Mouse (Mus musculus): ENCODE measurements at regions not wholly inside any gene's neighbourhood (a gene's known extent, or its start where the extent isn't known, plus 50 kb on each side); places are given as distances from the start of the nearest gene placed in this dataset.
A peak's percentile ranks its signal among the peaks of the same experiment; 100 is the strongest.

- no peaks in the 10 kb centered on the region for H3K27me3 ChIP-seq (replicated peaks; ENCODE audit: control insufficient read depth, insufficient read depth, low read length)
- WGBS, result 93% methylated on average over 5 of the region's 5 CpGs
- H3K4me3 ChIP-seq (ENCODE audit: low read depth, low read length), result no peak overlapping the region
- no peaks in the 10 kb centered on the region for H3K36me3 ChIP-seq (ENCODE audit: control insufficient read depth, insufficient read depth, low read length)
- DNase-seq (ENCODE audit: low spot score) (no peak), ATAC-seq (no peak)
- H3K9ac ChIP-seq (ENCODE audit: low read length), result no peak overlapping the region
- no peak overlapping the region for H3K4me2 ChIP-seq (ENCODE audit: low read length)
- no peak overlapping the region for H3K27ac ChIP-seq (ENCODE audit: low read depth, low read length)
- H3K9me3 ChIP-seq (replicated peaks; ENCODE audit: control insufficient read depth, low read length), result no peaks in the 10 kb centered on the region
- peaks cover 5% of the 10 kb centered on the region; the same call in 1 of the 2 replicates for H3K4me1 ChIP-seq (ENCODE audit: control insufficient read depth, insufficient read depth, low read length)
These were observed 274.5 kb downstream of the Spry2 start for GRCm38 (mm10) chr14:105622166-105622565.

GRCm38 (mm10) chr14:105621124-105621523, 275.5 kb downstream of the Spry2 start:
- no peaks in the 10 kb centered on the region for H3K36me3 ChIP-seq (ENCODE audit: control insufficient read depth, insufficient read depth, low read length)
- no peaks in the 10 kb centered on the region for H3K27me3 ChIP-seq (replicated peaks; ENCODE audit: control insufficient read depth, insufficient read depth, low read length)
- peak; percentile 78 for DNase-seq (ENCODE audit: low spot score)
- WGBS, result 44% methylated on average over 6 of the region's 6 CpGs
- H3K9ac ChIP-seq (ENCODE audit: low read length), result no peak overlapping the region
- H3K4me3 ChIP-seq (ENCODE audit: low read depth, low read length), result no peak overlapping the region
- peaks cover 5% of the 10 kb centered on the region; the same call in 1 of the 2 replicates for H3K4me1 ChIP-seq (ENCODE audit: control insufficient read depth, insufficient read depth, low read length)
- H3K9me3 ChIP-seq (replicated peaks; ENCODE audit: control insufficient read depth, low read length), result no peaks in the 10 kb centered on the region
- no peak overlapping the region for H3K27ac ChIP-seq (ENCODE audit: low read depth, low read length)
- peak; percentile 62; the same call in 1 of the 2 replicates for ATAC-seq
- H3K4me2 ChIP-seq (ENCODE audit: low read length), result no peak overlapping the region

- no peak for ATAC-seq
- no peak overlapping the region for H3K4me2 ChIP-seq (ENCODE audit: low read length)
- H3K4me1 ChIP-seq (ENCODE audit: control insufficient read depth, insufficient read depth, low read length), result no peaks in the 10 kb centered on the region
- H3K9me3 ChIP-seq (replicated peaks; ENCODE audit: control insufficient read depth, low read length), result no peaks in the 10 kb centered on the region
- H3K9ac ChIP-seq (ENCODE audit: low read length), result no peak overlapping the region
- H3K27me3 ChIP-seq (replicated peaks; ENCODE audit: control insufficient read depth, insufficient read depth, low read length), result no peaks in the 10 kb centered on the region
- H3K27ac ChIP-seq (ENCODE audit: low read depth, low read length), result no peak overlapping the region
- no peak overlapping the region for H3K4me3 ChIP-seq (ENCODE audit: low read depth, low read length)
- no peak for DNase-seq (ENCODE audit: low spot score)
- H3K36me3 ChIP-seq (ENCODE audit: control insufficient read depth, insufficient read depth, low read length), result no peaks in the 10 kb centered on the region
- WGBS, result 90% methylated on average over 8 of the region's 8 CpGs
These were observed 277.2 kb downstream of the Spry2 start for GRCm38 (mm10) chr14:105619449-105619848.

- no peak overlapping the region for H3K9ac ChIP-seq (ENCODE audit: low read length)
- no peak for ATAC-seq
- H3K9me3 ChIP-seq (replicated peaks; ENCODE audit: control insufficient read depth, low read length), result no peaks in the 10 kb centered on the region
- no peak overlapping the region for H3K4me2 ChIP-seq (ENCODE audit: low read length)
- 86% methylated on average over 3 of the region's 3 CpGs for WGBS
- no peaks in the 10 kb centered on the region for H3K4me1 ChIP-seq (ENCODE audit: control insufficient read depth, insufficient read depth, low read length)
- DNase-seq (ENCODE audit: low spot score), result no peak
- no peak overlapping the region for H3K27ac ChIP-seq (ENCODE audit: low read depth, low read length)
- no peaks in the 10 kb centered on the region for H3K27me3 ChIP-seq (replicated peaks; ENCODE audit: control insufficient read depth, insufficient read depth, low read length)
- H3K36me3 ChIP-seq (ENCODE audit: control insufficient read depth, insufficient read depth, low read length), result no peaks in the 10 kb centered on the region
- no peak overlapping the region for H3K4me3 ChIP-seq (ENCODE audit: low read depth, low read length)
These were observed 280.9 kb downstream of the Spry2 start for GRCm38 (mm10) chr14:105615766-105616165.

DNA sequence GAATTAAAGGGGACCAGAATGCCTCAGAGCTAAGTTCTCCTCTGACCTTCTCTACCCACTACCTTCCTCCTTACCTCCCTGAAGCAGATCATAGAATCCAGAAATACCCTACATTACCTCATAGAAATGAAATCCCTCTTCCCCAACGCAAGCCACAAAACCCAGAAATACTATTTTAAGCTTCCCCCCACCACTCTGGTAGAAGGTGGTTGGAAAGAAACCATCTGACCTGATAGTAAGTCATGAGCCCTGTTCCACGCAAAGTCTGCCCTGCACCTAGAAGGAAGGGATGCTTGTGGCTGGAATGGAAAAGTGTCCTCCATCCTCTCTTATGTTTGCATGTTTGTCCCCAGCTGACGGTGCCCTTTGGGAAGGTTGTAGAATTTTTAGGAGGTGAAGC, 283.8 kb downstream of the Spry2 start:
- DNase-seq (ENCODE audit: low spot score) (no peak), ATAC-seq (no peak)
- H3K4me1 ChIP-seq (ENCODE audit: control insufficient read depth, insufficient read depth, low read length), result no peaks in the 10 kb centered on the region
- 95% methylated on average over 3 of the region's 3 CpGs for WGBS
- no peaks in the 10 kb centered on the region for H3K36me3 ChIP-seq (ENCODE audit: control insufficient read depth, insufficient read depth, low read length)
- no peak overlapping the region for H3K27ac ChIP-seq (ENCODE audit: low read depth, low read length)
- H3K4me3 ChIP-seq (ENCODE audit: low read depth, low read length), result no peak overlapping the region
- no peak overlapping the region for H3K4me2 ChIP-seq (ENCODE audit: low read length)
- no peak overlapping the region for H3K9ac ChIP-seq (ENCODE audit: low read length)
- H3K9me3 ChIP-seq (replicated peaks; ENCODE audit: control insufficient read depth, low read length), result no peaks in the 10 kb centered on the region
- no peaks in the 10 kb centered on the region for H3K27me3 ChIP-seq (replicated peaks; ENCODE audit: control insufficient read depth, insufficient read depth, low read length)

GRCm38 (mm10) chr14:105608804-105609203, 287.8 kb downstream of the Spry2 start:
- Histone ChIP-seq H3K27ac (ENCODE audit: low read depth, low read length) (no peak overlapping the region), H3K9me3 (replicated peaks; ENCODE audit: control insufficient read depth, low read length) (no peaks in the 10 kb centered on the region), H3K4me3 (ENCODE audit: low read depth, low read length) (no peak overlapping the region), H3K4me1 (ENCODE audit: control insufficient read depth, insufficient read depth, low read length) (no peaks in the 10 kb centered on the region), H3K4me2 (ENCODE audit: low read length) (no peak overlapping the region), H3K9ac (ENCODE audit: low read length) (no peak overlapping the region), H3K27me3 (replicated peaks; ENCODE audit: control insufficient read depth, insufficient read depth, low read length) (no peaks in the 10 kb centered on the region), H3K36me3 (ENCODE audit: control insufficient read depth, insufficient read depth, low read length) (no peaks in the 10 kb centered on the region)
- DNase-seq (ENCODE audit: low spot score), result no peak
- ATAC-seq, result no peak
- WGBS, result 87% methylated on average over 4 of the region's 4 CpGs

GRCm38 (mm10) chr14:105606551-105606950, 290.1 kb downstream of the Spry2 start:
- no peak for DNase-seq (ENCODE audit: low spot score)
- H3K9ac ChIP-seq (ENCODE audit: low read length), result no peak overlapping the region
- no peaks in the 10 kb centered on the region for H3K9me3 ChIP-seq (replicated peaks; ENCODE audit: control insufficient read depth, low read length)
- ATAC-seq, result no peak
- H3K4me3 ChIP-seq (ENCODE audit: low read depth, low read length), result no peak overlapping the region
- H3K4me2 ChIP-seq (ENCODE audit: low read length), result no peak overlapping the region
- H3K4me1 ChIP-seq (ENCODE audit: control insufficient read depth, insufficient read depth, low read length), result no peaks in the 10 kb centered on the region
- H3K36me3 ChIP-seq (ENCODE audit: control insufficient read depth, insufficient read depth, low read length), result no peaks in the 10 kb centered on the region
- H3K27ac ChIP-seq (ENCODE audit: low read depth, low read length), result no peak overlapping the region
- WGBS, result 89% methylated on average over 3 of the region's 3 CpGs
- no peaks in the 10 kb centered on the region for H3K27me3 ChIP-seq (replicated peaks; ENCODE audit: control insufficient read depth, insufficient read depth, low read length)

- no peak overlapping the region for H3K9ac ChIP-seq (ENCODE audit: low read length)
- H3K9me3 ChIP-seq (replicated peaks; ENCODE audit: control insufficient read depth, low read length), result no peaks in the 10 kb centered on the region
- DNase-seq (ENCODE audit: low spot score), result no peak
These were observed 292.2 kb downstream of the Spry2 start for GRCm38 (mm10) chr14:105604451-105604850.

DNA sequence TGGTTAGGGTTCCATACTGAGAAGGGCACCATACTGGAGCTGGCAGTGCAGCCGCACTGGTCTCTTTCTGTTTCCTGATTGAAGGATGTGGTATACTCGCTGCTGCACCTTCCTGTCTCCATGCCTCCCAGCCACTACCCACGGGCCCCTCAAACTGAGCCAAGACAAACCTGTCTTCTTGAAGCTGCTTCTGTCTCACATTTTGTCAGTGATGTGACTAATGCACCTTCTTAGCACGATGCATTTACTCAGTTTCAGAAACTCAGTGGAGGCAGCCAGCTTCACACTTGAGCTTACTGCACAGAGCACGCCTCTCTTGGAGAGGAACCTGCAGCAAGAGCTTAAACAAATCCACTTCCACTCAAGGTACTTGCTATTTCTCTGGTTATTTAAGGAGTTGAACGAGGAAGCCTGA, 293.6 kb downstream of the Spry2 start:
- H3K4me1 ChIP-seq (ENCODE audit: control insufficient read depth, insufficient read depth, low read length), result no peaks in the 10 kb centered on the region
- ATAC-seq (no peak), DNase-seq (ENCODE audit: low spot score) (no peak)
- no peak overlapping the region for H3K4me2 ChIP-seq (ENCODE audit: low read length)
- H3K4me3 ChIP-seq (ENCODE audit: low read depth, low read length), result no peak overlapping the region
- WGBS, result 81% methylated on average over 6 of the region's 6 CpGs
- no peaks in the 10 kb centered on the region for H3K27me3 ChIP-seq (replicated peaks; ENCODE audit: control insufficient read depth, insufficient read depth, low read length)
- H3K27ac ChIP-seq (ENCODE audit: low read depth, low read length), result no peak overlapping the region
- no peaks in the 10 kb centered on the region for H3K36me3 ChIP-seq (ENCODE audit: control insufficient read depth, insufficient read depth, low read length)
- H3K9me3 ChIP-seq (replicated peaks; ENCODE audit: control insufficient read depth, low read length), result no peaks in the 10 kb centered on the region
- H3K9ac ChIP-seq (ENCODE audit: low read length), result no peak overlapping the region

More at GRCm38 (mm10) chr14:105604451-105604850, 292.2 kb downstream of the Spry2 start:
- no peak for ATAC-seq
- no peaks in the 10 kb centered on the region for H3K36me3 ChIP-seq (ENCODE audit: control insufficient read depth, insufficient read depth, low read length)
- no peak overlapping the region for H3K4me2 ChIP-seq (ENCODE audit: low read length)
- no peaks in the 10 kb centered on the region for H3K27me3 ChIP-seq (replicated peaks; ENCODE audit: control insufficient read depth, insufficient read depth, low read length)
- H3K27ac ChIP-seq (ENCODE audit: low read depth, low read length), result no peak overlapping the region
- H3K4me3 ChIP-seq (ENCODE audit: low read depth, low read length), result no peak overlapping the region
- 95% methylated on average over 6 of the region's 6 CpGs for WGBS
- no peaks in the 10 kb centered on the region for H3K4me1 ChIP-seq (ENCODE audit: control insufficient read depth, insufficient read depth, low read length)

All from forebrain, embryonic 14.5 days (tissue).